Mouse (Mus musculus) c-Kit-negative CD71-positive TER-119-positive erythroid progenitor cells, embryonic 14.5 days (primary cell): ENCODE results near the gene Myod1.

ENCODE experiments used
- DNase-seq: peaks from one replicate; pipeline ENCODE4 v3.0.0-alpha.2; 2013; ENCODE audit warnings: low read depth, low spot score

Gene Myod1

DNA sequence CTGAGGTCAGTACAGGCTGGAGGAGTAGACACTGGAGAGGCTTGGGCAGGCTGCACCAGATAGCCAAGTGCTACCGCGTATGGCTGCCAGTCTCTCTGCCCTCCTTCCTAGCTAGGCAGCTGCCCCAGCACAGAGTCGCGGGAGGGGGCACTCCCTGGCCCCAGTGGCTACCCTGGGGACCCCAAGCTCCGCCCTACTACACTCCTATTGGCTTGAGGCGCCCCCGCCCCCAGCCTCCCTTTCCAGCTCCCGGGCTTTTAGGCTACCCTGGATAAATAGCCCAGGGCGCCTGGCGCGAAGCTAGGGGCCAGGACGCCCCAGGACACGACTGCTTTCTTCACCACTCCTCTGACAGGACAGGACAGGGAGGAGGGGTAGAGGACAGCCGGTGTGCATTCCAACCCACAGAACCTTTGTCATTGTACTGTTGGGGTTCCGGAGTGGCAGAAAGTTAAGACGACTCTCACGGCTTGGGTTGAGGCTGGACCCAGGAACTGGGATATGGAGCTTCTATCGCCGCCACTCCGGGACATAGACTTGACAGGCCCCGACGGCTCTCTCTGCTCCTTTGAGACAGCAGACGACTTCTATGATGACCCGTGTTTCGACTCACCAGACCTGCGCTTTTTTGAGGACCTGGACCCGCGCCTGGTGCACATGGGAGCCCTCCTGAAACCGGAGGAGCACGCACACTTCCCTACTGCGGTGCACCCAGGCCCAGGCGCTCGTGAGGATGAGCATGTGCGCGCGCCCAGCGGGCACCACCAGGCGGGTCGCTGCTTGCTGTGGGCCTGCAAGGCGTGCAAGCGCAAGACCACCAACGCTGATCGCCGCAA lies at the start of gene Myod1:
Gene Myod1 (plus strand): TSS at position 303 of the 836 bp plus-strand sequence.
- no peak for DNase-seq

DNA sequence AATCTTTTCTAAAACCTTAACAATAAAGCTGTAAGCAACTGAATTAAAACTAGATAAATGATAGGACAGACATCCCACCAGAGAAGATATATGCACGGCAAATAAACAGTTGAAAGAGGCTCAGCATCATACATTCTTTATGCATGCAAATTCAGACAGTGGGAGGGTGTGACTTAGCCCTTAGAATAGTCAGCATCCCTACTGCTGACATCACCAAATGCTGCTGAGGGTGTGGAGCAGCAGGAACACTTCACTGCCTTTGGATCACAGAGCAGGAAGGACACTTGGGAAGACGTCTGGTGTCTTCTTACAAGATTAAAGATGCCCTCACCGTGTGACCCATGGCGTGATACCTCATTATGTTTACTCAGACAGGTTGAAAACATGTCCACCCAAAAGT lies 48.4 kb upstream of the Myod1 start:
- no peak for DNase-seq

DNA sequence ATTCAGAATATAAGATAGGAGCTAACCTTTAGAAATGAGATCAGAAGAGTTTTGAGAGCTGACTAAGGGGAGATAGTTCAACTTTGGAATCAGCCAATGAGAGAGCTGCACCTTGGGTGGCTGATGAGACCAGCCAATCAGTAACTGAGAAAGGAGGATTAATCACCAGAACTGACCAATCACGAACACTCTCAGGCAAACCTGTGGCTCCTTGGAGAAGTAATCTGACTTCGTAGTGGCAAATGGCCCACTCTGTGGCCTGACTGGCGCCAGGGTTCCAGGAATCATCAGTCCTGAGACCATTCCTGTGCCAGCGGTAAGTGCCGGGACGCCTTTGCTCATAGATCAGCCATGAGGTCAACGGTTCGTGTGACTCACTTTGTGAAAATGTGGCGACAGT lies 38.9 kb upstream of the Myod1 start:
- DNase-seq, result no peak

DNA sequence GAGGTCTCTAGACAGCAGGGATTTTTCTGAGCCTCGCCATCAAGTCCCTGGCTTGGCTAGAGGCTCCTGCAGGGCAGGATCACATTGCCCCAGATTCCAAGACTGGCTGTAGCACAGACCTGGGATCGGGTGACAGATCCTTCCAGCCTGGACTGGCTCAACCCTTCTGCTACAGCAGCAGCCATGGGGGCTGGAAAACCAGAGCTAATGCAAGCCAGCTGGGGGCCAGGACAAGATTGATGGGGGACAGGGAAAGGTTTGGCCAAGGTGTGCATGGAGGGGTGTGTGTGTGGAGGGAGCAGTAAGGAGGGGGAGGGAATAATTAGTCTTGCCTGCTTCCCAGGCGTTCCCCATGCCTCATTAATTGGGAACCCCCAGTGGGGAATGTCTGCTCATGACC lies 36.5 kb upstream of the Myod1 start:
- DNase-seq, result no peak

DNA sequence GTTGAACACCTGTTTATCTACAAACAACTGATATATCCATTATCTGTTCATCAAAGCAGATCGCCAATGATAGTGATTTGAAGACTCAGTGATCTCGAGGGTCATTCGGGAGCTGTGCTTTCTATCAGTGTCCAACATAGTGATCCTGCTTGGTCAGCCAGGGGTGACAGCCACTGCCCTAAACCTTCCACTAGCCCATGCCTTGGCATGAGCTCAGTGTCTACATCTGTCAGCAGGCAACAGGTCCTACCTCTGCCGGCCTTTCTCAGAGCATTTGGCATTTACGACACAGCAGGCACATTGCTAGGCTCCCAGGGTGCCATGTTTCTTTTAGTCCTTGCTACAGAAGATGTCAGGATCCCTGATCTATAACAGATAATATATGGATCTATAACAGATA lies 36.0 kb upstream of the Myod1 start:
- no peak for DNase-seq

DNA sequence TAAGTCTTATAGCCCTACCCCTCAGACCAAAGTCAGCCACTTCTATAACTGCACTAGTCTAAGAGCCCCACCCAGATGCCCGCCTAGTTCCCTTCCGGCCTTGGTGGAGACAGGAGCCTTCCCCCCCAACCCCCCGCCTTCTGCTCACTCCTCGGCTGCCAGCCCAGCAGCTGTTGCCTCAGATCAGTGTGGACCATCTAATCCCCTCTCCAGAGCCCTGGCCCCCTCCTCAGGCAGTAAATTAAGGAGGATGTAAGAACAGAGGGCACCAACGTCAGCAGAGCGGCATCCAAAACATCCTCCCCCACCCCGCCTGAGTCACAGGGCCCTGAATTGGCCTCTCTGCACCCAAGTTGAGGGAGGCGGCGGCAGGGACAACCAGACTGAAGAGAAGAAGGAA lies 34.8 kb upstream of the Myod1 start:
- DNase-seq, result no peak

DNA sequence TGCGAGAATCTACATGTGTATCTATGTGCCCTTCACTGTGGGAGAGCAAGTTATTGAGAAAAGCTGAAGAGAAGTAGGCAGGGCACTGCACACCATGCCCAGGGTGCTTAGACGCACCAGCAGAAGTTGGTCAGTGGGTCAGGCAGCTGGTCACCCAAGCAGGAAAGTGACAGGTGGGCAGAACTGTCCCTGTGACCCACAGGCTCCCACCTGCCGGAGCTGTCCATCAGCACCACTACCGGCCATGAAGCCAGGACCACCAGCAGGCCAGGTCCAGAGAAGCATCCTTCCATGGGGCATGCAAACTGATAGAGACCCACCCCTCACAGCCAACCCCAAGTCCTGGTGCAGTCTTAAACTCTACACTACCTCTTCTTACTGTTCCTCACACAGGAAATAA lies 28.6 kb upstream of the Myod1 start:
- DNase-seq, result no peak

DNA sequence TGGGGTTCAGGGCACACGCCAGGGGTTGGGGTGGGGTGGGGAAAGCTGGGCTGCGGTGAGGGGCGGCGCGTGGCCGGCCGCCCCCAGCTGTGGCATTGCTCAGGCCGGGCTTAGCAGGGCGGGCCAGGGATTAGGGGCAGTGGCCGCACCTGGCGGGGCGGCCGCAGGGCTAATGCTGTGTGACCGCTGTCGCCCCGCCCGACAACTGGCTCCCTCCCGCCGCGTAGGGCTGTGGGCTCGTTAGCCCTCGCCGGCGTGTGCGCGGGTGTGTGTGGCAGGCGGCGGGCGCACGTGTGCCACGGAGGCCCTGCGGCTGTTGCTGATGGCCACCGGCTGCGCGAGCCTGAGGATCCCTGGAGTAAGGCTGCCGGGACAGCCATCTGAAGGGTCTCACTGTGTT lies 27.5 kb upstream of the Myod1 start:
- no peak for DNase-seq

DNA sequence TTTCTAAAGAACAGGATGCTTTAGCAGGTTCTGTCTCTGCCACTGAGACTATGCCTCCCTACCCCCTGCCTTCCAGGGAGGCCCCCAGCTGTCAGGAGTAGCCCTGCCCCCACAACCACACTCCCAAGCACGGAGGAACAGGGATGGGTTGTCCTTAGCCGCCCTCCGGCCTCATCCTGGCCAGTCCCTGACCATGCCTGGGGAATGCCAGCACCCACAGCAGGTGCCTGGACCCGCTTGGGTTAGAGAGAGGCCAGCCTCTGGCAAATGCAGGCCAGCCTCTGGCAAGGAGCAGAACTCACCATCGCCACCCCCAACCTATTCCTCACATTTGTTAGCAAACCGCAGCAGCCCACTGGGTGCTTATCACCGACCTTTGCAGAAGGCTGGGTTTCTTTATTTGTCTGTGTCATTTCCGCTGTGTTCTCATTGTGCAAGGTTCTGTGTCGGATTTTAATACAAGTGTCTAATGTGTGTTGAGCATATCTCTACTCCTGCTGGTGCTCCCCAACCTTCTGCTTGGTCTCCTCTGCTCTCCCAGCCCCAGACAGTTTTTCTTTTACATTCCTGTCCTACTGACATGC lies 26.1 kb upstream of the Myod1 start:
- no peak for DNase-seq

DNA sequence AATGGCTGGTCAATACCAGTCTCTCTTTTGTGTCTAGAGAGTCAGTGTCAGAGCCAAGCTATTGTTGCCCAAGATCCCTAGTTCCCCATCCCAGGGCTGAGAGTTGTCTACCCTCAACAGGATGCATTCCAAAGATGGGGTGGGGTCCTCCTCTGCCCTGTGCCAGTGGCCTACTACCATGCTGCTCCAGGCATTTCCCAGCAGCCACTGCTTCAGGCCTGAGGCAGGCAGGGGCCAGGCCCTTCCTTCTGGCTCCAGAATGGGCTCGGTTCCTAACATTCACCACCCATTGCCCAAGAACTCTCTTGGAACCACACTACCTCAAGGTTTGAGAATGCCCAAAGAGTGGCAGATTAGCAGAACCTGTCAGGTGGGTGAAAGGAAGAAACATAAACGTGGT lies 23.5 kb upstream of the Myod1 start:
- no peak for DNase-seq

DNA sequence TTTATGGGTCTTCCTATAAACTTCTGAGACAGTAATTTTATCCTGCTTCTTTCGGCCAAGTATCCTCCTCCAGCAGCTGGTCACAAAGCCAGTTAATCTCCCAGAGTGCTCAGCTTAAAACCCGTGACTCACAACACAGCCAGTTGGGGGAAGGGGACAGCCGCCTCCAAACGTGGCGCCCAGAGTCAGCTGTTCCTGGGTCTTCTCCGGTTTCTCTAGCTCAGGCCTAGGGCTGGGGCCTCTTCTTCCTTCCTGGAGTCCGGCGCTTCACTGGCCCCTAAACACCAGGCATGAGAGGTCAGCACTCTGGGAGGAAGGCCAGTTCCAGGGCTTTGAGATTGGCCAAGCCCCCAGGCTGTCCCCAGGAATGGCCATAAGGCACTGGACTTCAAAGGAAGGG lies 23.1 kb upstream of the Myod1 start:
- no peak for DNase-seq

DNA sequence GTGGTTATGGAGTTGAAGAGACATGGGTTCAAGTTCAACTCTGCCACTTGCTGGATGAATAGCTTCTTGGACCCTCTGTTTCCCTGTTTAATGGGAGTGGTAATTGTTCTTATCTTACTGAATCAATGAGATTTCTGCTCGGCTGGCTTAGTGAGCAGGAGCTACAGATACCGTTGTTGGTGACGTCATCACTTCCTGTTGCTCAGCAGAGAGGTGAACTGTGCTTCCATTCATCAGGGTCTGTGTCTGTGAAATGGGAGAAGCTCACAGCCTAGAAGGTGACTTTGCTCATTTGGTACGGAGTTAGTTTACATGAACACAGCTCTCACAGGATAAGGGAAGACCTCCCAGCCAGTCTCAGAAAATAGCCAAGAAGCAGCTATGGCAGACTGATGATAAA lies 22.4 kb upstream of the Myod1 start:
- no peak for DNase-seq

DNA sequence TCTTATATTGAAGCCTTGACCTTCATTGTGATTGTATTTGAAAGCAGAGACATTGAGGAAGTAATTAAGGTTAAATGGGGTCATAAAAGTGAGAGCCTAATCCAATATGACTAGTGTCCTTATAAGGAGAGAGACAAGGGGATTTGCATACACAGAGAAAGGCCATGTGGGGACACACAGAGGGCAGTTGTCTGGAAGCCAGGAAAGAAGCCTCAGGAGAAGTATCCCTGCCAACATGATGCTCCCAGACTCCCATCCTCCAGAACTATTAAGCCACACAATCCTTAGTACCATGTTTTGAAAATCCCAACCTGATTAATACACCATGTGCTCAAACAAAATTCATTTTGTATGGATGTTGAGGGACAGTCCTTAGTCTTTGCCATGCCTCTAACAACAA lies 14.5 kb upstream of the Myod1 start:
- DNase-seq, result no peak

DNA sequence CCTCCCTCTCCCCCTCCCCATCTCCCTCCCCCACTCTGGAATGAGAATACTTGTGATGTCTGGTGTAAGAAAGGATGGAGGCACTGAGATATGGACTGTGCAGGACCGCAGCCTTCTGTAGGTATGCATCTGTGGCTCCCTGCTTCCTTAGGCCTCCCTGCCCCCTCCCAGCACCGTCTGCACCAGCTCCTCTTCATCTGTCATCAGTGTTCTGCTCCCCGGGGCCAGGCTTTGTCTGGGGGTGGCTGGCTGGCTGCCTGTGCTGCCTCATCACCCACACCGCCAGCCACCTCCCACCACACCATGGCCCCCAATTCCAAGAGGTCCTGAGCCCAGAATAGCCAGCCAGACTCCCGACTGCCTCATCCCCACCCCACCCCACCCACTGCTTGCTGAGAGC lies 12.1 kb upstream of the Myod1 start:
- no peak for DNase-seq

DNA sequence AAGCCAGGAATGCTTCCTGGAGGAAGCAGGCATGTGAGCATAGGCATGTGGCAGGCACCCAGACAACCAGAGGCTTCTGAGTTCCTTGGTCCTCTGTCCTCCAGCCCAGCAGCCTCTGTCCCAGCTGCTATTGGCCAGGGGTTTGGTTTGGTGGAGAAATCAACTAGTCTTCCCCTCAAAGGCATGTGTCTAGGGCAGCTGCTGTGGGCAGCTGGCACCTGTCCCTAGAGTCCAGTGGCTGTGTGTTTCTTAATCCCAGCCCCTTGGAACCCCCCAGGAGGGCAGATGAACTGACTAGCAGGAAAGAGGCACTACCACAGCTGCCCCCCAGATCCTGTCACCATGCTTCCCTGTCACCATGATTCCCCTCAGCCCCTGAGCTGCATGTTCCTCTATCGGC lies 10.5 kb upstream of the Myod1 start:
- DNase-seq, result no peak

DNA sequence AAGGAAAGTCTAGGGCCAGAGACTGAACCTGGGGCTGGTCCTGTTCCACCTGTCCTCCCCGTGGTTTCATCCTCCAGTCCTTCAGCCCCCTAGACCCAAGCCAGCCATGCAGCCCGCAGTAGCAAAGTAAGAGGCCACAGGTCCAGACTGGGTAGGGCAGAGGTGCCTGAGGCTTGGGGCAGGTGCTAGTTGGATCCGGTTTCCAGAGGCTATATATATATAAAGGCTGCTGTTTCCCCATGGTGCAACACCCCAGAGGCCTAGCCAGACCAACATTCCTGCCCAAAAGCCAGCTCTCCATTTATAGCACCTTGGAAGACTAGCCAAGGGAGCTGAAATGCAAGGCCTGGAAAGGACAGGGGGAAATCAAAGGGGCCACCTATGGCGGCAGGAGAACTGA lies 5.2 kb upstream of the Myod1 start:
- no peak for DNase-seq

DNA sequence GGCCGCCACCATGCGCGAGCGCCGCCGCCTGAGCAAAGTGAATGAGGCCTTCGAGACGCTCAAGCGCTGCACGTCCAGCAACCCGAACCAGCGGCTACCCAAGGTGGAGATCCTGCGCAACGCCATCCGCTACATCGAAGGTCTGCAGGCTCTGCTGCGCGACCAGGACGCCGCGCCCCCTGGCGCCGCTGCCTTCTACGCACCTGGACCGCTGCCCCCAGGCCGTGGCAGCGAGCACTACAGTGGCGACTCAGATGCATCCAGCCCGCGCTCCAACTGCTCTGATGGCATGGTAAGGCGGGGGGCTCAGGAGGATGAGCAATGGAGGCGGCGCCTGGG lies 703 bp downstream of the Myod1 start:
- no peak for DNase-seq

DNA sequence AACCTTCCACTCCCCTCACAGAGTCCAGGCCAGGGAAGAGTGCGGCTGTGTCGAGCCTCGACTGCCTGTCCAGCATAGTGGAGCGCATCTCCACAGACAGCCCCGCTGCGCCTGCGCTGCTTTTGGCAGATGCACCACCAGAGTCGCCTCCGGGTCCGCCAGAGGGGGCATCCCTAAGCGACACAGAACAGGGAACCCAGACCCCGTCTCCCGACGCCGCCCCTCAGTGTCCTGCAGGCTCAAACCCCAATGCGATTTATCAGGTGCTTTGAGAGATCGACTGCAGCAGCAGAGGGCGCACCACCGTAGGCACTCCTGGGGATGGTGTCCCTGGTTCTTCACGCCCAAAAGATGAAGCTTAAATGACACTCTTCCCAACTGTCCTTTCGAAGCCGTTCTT lies 1.8 kb downstream of the Myod1 start:
- DNase-seq, result no peak

DNA sequence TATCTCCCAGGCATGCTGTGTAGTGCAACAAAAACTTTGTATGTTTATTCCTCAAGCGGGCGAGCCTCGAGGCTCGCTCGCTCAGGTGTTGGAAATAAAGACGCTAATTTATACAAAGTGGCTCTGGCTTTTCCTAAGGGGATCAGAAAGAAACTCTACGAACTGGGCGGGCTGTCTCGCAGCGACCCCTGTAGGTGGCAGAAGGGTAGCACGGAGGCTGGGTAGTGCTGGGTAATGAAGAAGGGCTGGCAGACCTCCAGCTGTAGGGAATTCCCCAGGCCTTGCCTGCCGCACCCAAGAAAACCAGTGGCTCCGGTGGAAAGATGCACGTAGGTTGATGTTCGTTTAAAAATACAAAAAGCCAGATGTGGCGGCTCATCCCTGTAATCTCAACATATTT lies 2.7 kb downstream of the Myod1 start:
- DNase-seq, result no peak

DNA sequence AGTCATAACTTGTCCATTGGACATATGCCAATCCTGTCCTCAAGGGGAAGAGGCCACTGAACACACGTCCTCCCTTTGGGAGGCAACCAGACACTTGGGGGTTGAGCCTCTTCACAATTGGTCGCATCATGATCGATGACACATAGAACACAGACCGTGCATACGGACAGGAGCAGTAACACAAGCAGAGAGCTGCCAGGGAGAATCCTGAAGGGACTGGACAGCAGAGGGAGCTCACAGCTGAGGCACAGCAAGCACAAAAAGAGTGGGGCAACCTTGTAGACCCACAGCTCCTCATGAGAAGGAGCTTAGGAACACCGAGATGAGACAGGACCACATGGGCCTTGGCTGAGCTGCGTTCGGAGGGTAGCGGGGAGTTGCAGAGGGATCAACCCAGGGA lies 4.4 kb downstream of the Myod1 start:
- DNase-seq, result no peak

DNA sequence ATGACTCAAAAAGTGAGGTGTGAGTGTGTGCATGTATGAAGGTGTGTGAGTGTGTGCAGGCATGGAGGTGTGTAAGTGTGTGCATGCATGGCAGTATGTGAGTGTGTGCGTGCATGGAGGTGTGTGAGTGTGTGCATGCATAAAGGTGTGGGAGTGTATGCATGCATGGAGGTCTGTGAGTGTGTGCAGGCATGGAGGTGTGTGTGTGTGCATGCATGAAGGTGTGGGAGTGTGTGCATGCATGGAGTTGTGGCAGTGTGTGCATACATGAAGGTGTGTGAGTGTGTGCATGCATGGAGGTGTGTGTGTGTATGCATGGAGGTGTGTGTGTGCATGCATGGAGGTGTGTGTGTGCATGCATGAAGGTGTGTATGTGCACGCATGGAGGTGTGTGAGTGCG lies 11.2 kb downstream of the Myod1 start:
- DNase-seq, result no peak

DNA sequence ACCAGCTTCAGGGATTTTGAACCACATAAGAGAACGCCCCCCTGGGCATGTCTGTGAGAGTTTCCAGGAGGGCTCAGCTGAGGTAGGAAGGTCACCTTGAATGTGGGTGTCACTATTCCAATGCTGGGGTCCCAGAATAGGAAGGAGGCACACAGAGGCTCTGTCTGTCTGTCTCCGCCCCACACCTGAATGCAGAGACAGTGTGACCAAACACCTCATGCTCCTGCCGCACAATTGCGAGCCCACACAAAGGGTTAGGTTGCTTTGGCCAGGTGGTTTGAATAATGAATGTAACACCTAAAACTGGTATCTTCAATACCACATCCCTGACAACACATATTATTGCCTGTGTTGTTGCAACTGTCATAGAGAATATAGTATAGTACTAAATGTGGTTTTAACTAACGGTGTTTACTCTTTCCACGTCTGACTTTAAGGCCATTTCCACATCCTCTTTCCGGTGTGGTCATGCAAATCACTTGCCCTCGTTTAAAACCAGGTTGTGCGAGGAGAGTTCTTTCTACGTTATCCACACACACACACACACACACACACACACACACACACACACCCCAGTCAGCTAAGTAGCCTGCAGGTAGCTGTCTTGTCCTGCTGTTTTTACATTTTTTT lies 13.3 kb downstream of the Myod1 start:
- DNase-seq, result no peak

DNA sequence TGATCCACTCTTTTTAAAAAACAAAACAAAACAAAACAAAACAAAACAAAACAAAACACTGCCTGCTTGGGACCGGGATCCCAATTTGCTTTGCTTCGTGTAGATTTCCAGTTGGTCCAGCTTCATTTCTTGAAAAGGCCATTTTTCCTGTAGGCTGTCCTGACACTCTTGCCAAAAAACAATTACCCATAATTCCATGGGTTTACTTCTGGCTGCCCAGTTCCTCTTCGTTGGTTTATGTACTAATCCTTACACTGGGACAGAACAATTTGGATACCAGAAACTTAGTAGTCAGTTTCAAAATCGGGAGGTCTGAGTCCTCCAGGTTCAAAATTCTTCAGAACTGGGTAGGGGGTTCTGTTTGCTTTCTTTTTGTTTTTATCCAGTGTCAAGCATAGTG lies 14.0 kb downstream of the Myod1 start:
- no peak for DNase-seq
